11 mouse cellular contexts compared by ENCODE assay signal in the genomic region with DNA sequence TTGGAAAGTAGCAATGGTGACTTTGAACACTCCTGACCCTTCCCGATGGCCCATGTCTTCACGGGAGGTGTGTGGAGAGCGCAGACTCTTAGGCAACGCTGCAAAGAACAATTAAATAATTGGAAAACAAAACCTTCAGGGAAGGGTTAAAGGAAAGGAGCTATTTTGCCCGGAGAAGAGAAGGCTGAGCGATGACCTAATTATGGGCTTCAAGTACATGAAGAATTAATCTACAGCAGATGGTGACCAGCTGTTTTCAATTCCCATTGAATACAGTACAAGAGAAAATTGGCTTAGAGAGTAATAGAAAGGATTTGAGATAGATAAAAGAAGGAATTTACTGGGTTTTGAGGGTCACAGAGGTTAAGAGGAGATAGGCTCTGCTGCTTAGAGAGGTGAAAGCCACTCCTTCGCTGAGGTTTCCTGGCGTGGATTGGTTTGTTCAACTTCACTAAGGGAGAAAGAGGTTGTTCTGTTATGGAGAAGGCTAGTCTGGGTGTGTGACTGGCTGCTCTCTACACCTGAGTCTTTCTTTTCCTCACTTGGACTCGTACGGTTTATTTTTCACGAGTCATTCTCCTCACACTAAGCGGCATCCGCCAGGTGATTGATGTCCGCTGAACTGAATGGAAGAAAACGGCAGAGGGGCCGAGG.
DNase-seq lines count a peak whose midpoint lies in the region; ATAC-seq and TF ChIP-seq lines count a peak whose summit lies in the region.
"Had no signal": no experiment of that assay in that cellular context is flagged by ENCODE, and none has a peak within 500 bp of the region (broad histone marks: within the 10 kb centered on the region; RNA-seq: fewer than 3 reads in every experiment).

No protein-coding gene starts in this region.

- no peaks in the 10 kb centered on the region for H3K27me3 ChIP-seq in hindbrain, postnatal 0 days (ENCODE audit: insufficient read depth, low read length)
- H3K27me3 ChIP-seq in stomach, embryonic 15.5 days (replicated peaks) = no peaks in the 10 kb centered on the region
- H3K27me3 ChIP-seq: liver, embryonic 15.5 days had no signal

- no peak for TF ChIP-seq CTCF in hindbrain, postnatal 0 days (IDR thresholded peaks at IDR 0.05; ENCODE audit: low read depth)

- no peaks in the 10 kb centered on the region for H3K9me3 ChIP-seq in hindbrain, postnatal 0 days (ENCODE audit: low read length)
- H3K9me3 ChIP-seq in stomach, embryonic 15.5 days = no peaks in the 10 kb centered on the region
- H3K9me3 ChIP-seq: liver, embryonic 15.5 days had no signal

- 59% methylated on average over 16 of the region's 16 CpGs for WGBS in hindbrain, postnatal 0 days
- 44% methylated on average over 16 of the region's 16 CpGs for WGBS in stomach, embryonic 15.5 days

- DNase-seq in heart, adult 8-10 months (ENCODE audit: low spot score) = peak; percentile 38
- DNase-seq in heart, postnatal 25 days (ENCODE audit: low spot score) = no peak
- DNase-seq in lung, postnatal 36 days = peak; percentile 28
- no peak for DNase-seq in lung, postnatal 10 days
- DNase-seq in hindbrain, postnatal 0 days (ENCODE audit: low spot score) = peak; percentile 54
- DNase-seq in cerebellum, adult 8-10 months = no peak
- DNase-seq in adrenal gland, adult 18-20 months (ENCODE audit: low spot score in 2 of 2) = no peak
- DNase-seq: adrenal gland, adult 2 months; layer of hippocampus, adult 9-11 months had no signal

- no peak overlapping the region for H3K9ac ChIP-seq in hindbrain, postnatal 0 days (replicated peaks; ENCODE audit: low read length)
- H3K9ac ChIP-seq in stomach, embryonic 15.5 days = no peak overlapping the region
- H3K9ac ChIP-seq: liver, embryonic 15.5 days had no signal

- H3K36me3 ChIP-seq in hindbrain, postnatal 0 days (ENCODE audit: insufficient read depth, low read length) = no peaks in the 10 kb centered on the region
- H3K36me3 ChIP-seq in stomach, embryonic 15.5 days = no peaks in the 10 kb centered on the region
- H3K36me3 ChIP-seq: liver, embryonic 15.5 days had no signal

- H3K4me1 ChIP-seq in hindbrain, postnatal 0 days (ENCODE audit: insufficient read depth, low read length) = no peaks in the 10 kb centered on the region
- H3K4me1 ChIP-seq in stomach, embryonic 15.5 days = no peaks in the 10 kb centered on the region
- H3K4me1 ChIP-seq: liver, embryonic 15.5 days had no signal

- ATAC-seq in hindbrain, postnatal 0 days = no peak
- ATAC-seq in stomach, embryonic 15.5 days (ENCODE audit: insufficient read depth, low FRiP score, low read depth) = no peak

- no peak overlapping the region for H3K27ac ChIP-seq in hindbrain, postnatal 0 days
- H3K27ac ChIP-seq in stomach, embryonic 15.5 days = no peak overlapping the region
- H3K27ac ChIP-seq: liver, embryonic 15.5 days had no signal

- no peak overlapping the region for H3K4me2 ChIP-seq in hindbrain, postnatal 0 days (ENCODE audit: low read depth, low read length)
- H3K4me2 ChIP-seq in stomach, embryonic 15.5 days = 0 out of 2 replicates have a peak overlapping the region, but pooled peaks have one; percentile 0
- H3K4me2 ChIP-seq: liver, embryonic 15.5 days had no signal

- H3K4me3 ChIP-seq in hindbrain, postnatal 0 days (ENCODE audit: low read length) = no peak overlapping the region
- no peak overlapping the region for H3K4me3 ChIP-seq in stomach, embryonic 15.5 days (replicated peaks)
- H3K4me3 ChIP-seq: liver, embryonic 15.5 days had no signal

- intact Hi-C loops in heart, postnatal 25 days (cut with DNase I) = no loop called here

Comparison
In these comparisons a context has a peak if more than half of its experiments do, and no peak if none do; other contexts are left out.
1. DNase-seq: peak in heart, adult 8-10 months (single experiment), lung, postnatal 36 days (single experiment) and hindbrain, postnatal 0 days (single experiment); none in heart, postnatal 25 days (single experiment), lung, postnatal 10 days (single experiment), cerebellum, adult 8-10 months (single experiment) and adrenal gland, adult 18-20 months (0 of 2).